Mouse (Mus musculus) kidney, embryonic 14.5 days (tissue): Measurements from ENCODE around the gene Sf3a3. TPM values are rescaled to one million over a fixed set of nuclear protein-coding genes. Genes with fewer than 3 reads are reported as not detected.

Experiments
- microRNA counts: library from miRNA; unstranded; fragments of <30 nt; microRNA quantifications from one replicate; lab custom pipeline; 2017
- microRNA-seq: library from miRNA; unstranded; fragments of <30 nt; microRNA quantifications from one replicate; pipeline ENCODE4, GENCODE M21; 2016
- polyA plus RNA-seq: library from polyadenylated mRNA; unstranded; fragments of >200 nt; fragmentation: Nextera tagmentation; extraction: Ambion mirVana; gene quantifications from 2 replicates; pipeline ENCODE4 v1.2.1, GENCODE M21; 2014

The Sf3a3 gene
- polyA plus RNA-seq, 1 experiment from 2014 or later, result 183 TPM

MicroRNA genes within 50 kb of the gene (microRNA counts, 519-probe panel; counts per million panel counts)
- not detected for microRNA mmu-miR-697 (lab: Ali Mortazavi, UCI)
- not detected for microRNA mmu-miR-698 (lab: Ali Mortazavi, UCI)

Small RNAs within 50 kb of the gene (microRNA-seq; reads per million reads assigned to microRNA genes)
- gene Gm24721 (not detected), gene Mir697 (not detected), gene Mir698 (not detected)

Other genes with a start within 250 kb of the Sf3a3 start
- gene 3100002H09Rik, start 104.0 kb upstream of the Sf3a3 start, polyA plus RNA-seq, result not detected in 2 replicates
- 1.6 and 1.7 TPM in 2 replicates for gene Pou3f1, start 58.0 kb upstream of the Sf3a3 start, polyA plus RNA-seq
- gene Utp11, start 21.2 kb upstream of the Sf3a3 start, polyA plus RNA-seq, result 67.9 and 93.7 TPM in 2 replicates
- 9.5 and 9.7 TPM in 2 replicates for gene Fhl3, start 14.1 kb upstream of the Sf3a3 start, polyA plus RNA-seq
- 22.2 and 26.4 TPM in 2 replicates for gene Inpp5b, start 27.1 kb downstream of the Sf3a3 start, polyA plus RNA-seq
- 13.7 and 17.5 TPM in 2 replicates for gene Mtf1, start 87.3 kb downstream of the Sf3a3 start, polyA plus RNA-seq
- 40.4 and 49.8 TPM in 2 replicates for gene Yrdc, start 135.9 kb downstream of the Sf3a3 start, polyA plus RNA-seq
- gene 1110065P20Rik, start 136.4 kb downstream of the Sf3a3 start, polyA plus RNA-seq, result 53.6 and 64.3 TPM in 2 replicates
- 0.66 and 0.81 TPM in 2 replicates for gene Maneal, start 147.4 kb downstream of the Sf3a3 start, polyA plus RNA-seq
- gene Epha10, start 166.1 kb downstream of the Sf3a3 start, polyA plus RNA-seq, result 0.10 and 0.23 TPM in 2 replicates
- 4.8 and 5.0 TPM in 2 replicates for gene 9930104L06Rik, start 222.3 kb downstream of the Sf3a3 start, polyA plus RNA-seq
- gene Cdca8, start 224.5 kb downstream of the Sf3a3 start, polyA plus RNA-seq, result 151 and 152 TPM in 2 replicates